Mouse (Mus musculus) left cerebral cortex, postnatal 36 days (tissue): ENCODE data around the gene Cdt1. TPM values are rescaled to one million over a fixed set of nuclear protein-coding genes. Genes with fewer than 3 reads are reported as not detected.
A peak's percentile ranks its signal among the peaks of the same experiment; 100 is the strongest.

Experiments used
- DNase-seq, 2 experiments: peaks; one replicate each; pipeline ENCODE4 v3.0.0; 2021 to 2022; ENCODE audit warnings: low spot score in 2 of 2, mixed read lengths in 1 of 2
- intact Hi-C: fragments of 180-260 bp; cut with DNase I; formaldehyde crosslinking; loops from one replicate; pipeline ENCODE4 v1.15.1; 2025
- total RNA-seq, 2 experiments: library from RNA; stranded (reverse); gene quantifications; 2 replicates each; pipeline ENCODE4 v1.2.3; 2021

The Cdt1 gene
- total RNA-seq, result 1 to 10 TPM; 1.8 to 3.5 TPM

DNA sequence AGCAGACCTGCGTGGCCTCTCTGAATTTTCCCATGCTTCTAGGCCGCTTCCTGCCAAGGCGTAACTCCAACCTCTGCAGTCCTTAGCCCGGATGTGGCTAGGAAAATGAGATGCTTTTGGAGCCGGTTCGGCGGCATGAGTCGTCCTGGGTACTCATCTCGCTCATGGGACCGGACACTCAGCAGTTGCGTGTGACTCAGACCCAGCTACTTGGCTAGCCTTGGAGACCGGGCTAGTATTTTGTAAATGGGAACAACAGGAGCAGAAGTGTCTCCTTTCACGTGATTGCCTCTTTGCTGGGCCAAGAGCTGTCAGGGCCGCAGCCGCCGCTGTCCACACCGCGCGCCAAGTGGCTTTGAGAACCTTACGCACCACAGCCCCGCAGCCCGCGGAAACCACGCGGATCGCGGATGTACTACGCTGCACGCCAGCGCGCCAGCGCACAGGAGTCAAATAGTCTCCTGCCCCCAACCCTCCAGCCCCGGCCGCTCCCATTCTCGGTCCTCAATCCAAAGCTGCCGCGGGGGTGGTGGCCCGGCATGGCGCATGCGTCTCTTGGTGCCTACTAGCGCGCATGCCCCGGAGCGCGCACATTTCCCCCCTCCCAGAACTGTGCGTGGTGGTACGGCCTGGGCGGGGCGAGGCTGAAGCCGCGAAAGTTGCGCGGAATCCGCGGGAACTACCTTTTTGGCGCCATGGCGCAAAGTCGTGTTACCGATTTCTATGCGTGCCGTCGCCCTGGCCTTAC lies at the start of gene Cdt1:
Gene Cdt1 (plus strand): TSS at position 655 of the 748 bp plus-strand sequence.
- intact Hi-C loops, result no loop called here
- DNase-seq, result peak; percentile 94 to 96

DNA sequence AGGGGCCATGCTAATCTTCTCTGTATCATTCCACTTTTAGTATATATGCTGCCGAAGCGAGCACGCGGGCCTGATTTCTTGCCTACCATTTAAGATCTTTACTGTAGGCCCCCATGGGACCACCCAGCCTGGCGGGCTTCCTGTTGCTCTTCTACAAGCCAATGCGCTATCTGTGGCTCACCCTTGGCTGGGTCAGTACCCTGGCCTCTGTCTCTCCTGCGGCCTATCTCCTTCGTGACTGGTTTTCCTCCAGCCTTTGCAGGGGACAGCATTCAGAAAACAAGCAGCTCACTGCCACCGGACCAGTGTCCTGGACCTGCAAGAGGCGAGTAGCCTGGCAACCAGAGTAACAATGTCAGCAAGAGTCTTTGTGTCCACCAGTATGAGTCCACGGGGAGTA lies 47.2 kb upstream of the Cdt1 start:
- no peak for DNase-seq
- intact Hi-C loops, result no loop called here

DNA sequence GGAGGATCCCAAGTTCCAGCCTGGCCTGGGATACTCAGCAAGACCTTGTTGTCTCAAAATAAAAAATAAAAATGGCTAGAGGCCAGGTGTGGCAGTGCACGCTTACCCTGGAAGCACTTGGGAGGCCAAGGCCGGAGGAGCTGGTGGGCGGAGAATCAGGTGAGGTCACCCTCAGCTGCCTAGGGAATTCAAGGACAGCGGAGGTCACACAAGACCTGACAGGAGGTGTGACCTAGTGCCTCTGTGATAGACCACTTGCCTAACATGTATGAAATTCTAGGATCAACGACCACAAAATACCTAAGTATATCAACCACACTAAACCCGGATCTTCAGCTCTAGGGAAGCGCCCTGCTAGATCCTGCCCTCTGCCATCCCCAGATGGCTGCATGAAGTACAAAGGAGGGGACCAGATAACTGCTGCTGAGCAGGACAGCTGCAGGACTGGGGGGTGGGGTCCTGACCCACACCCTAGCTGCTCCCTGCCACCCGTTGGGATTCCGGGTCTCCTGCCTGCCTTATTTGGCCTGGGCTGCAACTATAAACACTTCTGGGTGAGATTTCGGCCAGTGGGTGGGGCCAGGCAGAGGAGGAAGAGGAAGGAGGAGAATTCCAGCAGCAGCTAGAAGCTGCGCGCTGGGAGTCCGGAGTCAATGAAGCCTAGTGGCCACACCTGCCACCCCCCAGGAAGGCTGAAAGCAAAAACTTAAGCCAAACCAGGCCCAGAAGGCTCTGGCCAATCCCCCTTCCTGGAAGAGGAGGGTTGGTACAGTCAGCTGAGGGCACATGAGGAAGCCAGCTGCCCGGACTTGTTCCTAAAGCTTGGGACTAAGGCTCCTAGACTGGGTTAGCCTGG lies 44.8 kb upstream of the Cdt1 start:
- DNase-seq, result no peak
- intact Hi-C loops, result no loop called here

DNA sequence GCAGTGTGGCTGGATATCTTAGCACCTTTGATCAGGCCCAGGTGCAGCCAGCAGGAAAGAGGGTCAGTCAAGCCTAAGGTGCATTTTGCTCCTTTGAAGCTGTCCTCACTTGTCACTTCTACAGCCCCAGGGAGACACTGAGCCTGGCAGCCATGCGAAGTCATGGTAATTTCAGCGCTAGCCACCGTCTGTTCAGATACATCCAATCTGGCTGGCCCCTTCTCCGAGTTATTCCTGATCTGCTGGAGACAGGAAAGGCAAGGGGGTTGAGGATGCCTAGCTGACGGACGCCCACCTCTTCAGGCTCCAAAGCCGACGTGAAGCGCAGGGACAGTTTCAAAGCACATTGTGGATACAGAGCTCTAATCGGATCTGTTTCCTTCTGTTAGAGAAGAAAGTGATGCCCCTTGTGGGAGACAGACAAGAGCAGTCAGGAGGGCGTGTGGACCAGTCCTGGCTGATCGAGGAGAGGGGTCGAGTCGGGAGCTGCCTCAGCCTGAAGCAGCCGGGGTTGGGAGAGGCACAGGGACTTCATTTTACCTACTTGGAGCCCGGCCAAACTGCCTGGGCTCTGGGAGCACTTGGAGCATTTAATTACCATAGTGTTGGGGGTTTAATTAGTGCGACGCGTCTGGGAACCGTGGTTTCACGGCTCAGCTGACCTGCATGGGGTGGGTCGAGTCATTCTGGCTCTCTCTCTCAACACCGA lies 44.0 kb upstream of the Cdt1 start:
- DNase-seq, result peak; percentile 19 to 31
- intact Hi-C loops, result no loop called here

DNA sequence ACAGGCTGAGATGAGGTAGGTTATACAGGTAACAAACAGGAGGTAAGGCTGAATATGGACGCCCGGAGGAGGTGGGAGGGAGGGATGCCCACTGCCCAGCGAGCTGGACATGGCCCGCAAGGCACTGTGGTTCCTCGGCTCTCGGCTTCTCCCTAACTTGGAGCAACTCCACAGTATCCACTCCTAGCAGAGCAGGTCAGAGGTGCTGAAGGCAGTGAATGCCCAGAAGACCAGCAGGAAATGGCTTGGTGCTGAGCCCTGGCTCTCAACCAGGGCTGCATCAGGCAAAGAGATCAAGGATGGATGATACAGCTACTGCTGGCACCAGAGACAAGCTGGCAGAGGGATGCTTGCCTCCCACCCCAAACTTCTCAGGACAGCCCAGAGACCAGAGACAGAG lies 43.3 kb upstream of the Cdt1 start:
- intact Hi-C loops, result no loop called here

DNA sequence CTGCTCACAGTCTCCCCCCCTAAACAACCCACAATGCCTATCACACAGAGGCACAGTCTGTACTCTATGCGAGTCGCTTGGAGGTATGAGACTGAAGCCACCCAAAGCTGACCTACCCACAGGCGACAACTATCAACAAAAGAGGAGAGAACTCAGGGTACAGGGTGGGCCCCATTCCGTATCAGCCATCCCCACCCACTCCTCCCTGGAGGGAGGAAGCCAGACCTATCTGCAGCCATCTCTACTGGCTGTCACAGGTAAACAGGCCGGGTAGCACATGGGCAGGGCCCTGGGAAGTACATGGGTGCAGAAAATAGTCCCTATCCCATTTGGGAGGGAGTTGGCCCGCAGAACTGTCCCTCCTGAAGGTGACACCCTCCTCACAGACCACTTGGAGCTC lies 42.8 kb upstream of the Cdt1 start:
- intact Hi-C loops, result no loop called here
- DNase-seq, result no peak

More for the DNA sequence above, 43.3 kb upstream of the Cdt1 start:
- no peak for DNase-seq

DNA sequence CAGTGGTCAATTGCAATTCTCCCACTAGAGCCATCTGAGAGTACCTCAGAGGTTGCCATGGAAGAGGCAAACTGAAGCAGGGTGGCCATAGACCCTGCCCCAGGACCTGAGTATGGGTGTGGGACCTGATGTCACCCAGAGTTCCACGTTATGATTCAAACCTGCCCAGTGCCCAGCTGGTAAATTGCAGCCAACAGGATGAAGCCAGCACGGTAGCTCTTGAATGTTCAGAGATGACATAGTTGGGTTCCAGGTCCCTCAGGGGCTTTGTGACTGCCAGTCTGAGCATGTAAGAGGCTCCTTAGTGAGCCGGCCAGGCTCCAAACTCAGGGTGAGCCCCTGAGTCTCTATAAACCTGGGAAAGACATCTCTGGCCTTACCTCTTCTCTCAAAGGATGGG lies 41.7 kb upstream of the Cdt1 start:
- intact Hi-C loops, result no loop called here

DNA sequence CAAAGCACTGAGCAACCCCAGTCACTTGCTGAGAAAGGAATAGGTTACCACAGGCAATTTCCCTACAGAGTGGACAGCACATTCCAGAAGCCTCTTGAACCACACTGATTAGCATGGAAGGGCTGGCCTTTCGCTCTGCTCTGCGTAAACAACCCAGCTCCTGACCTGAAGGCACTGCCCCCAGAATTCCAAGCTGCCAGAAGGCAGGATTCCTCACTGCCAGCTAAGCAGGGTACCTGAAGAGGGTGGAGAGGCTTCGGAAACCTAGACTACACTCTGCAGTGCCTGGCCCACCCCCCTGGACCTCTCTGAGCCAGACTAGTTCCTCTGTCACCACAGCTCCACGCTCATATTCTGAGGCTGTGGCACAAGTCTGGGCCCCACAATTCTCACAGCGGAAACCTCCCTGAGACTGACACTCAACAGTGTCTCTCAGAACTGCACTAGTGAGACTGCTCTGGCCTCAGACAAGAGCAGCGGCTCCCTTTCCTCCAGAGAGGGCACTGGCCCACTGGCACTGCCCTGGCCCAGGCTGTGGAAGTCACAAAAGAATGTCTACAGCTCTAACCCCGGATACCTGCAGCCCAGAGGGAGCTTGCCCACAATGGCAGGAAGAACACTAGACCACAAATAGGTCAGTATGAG lies 41.2 kb upstream of the Cdt1 start:
- no peak for DNase-seq
- intact Hi-C loops, result no loop called here

More for the DNA sequence above, 41.7 kb upstream of the Cdt1 start:
- no peak for DNase-seq

DNA sequence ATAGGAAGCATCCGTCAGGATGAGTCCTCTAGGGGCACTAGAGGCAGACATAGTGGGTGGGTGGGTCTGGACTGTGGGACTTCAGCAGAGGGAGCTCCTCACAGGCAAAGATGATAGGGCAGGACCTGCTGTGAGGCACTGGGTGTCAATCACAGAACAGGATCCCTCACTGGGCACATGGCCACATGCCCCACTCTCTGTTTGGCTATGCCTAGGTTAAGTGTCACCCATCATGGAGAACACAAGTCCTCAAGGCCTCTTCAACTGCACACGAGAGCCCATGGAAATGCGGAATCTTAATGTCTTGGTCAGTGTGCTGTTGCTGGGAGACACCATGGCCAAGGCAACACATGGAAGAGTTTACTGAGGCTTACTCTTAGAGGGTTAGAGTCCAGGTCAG lies 39.9 kb upstream of the Cdt1 start:
- intact Hi-C loops, result no loop called here
- no peak for DNase-seq

DNA sequence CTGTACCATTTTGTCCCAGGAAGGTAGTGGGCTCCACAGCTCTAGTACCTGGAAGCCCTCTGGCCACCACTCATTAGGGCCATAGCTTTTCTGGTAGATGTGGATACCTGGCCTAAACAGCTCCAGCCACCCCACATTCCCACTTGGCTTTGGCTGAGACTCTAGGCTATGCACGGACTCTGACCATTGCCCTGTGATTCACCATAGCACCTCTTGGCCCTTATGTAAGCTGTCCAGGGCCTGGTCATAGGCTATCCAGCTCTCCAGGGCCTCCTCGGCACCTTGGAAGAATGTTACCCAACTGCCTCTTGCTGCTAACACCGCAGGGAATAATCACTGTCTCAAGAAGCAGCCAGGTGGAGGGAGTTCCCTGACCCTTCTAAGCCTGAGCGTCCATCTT lies 38.7 kb upstream of the Cdt1 start:
- intact Hi-C loops, result no loop called here
- DNase-seq, result no peak

DNA sequence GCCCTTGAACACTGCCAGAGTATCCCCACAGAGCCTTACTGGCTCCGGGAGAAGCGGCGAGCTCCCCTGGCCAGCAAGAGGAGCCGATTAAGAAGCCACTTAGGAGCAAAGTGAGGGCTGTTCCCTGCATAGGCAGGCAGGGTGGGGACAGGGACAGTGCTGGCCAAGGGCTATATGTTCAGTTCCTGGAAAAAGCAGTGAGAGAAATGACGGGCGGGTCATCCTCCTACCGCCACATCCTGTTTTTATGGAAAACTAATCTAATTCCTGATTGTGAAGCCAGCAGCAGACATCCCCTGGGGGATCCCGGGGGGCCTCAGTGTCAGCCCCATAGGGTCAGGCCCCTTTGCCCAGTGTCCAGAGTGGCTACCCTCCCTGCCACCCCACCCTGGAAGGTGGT lies 36.5 kb upstream of the Cdt1 start:
- DNase-seq, result no peak
- intact Hi-C loops, result no loop called here

DNA sequence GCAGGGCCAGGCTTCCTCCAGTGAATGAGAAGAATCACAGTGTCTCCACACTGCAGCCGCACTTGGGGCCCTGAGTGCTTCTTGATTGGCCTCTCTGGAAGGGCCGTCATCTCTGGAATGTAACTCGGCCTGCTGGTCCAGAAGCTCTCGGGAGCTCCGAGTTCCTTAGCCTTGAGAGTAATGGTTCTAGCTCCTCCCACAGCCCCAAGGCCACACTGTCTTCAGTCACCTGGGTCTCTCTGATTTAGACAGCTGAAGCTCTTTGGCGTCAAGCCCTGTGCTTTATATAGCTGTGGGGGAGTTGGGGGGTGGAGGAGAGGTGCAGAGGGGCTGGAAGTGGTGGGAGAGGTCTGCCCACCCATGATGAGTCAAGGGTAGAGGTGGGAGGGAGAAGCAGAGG lies 30.8 kb upstream of the Cdt1 start:
- DNase-seq, result no peak
- intact Hi-C loops, result no loop called here

DNA sequence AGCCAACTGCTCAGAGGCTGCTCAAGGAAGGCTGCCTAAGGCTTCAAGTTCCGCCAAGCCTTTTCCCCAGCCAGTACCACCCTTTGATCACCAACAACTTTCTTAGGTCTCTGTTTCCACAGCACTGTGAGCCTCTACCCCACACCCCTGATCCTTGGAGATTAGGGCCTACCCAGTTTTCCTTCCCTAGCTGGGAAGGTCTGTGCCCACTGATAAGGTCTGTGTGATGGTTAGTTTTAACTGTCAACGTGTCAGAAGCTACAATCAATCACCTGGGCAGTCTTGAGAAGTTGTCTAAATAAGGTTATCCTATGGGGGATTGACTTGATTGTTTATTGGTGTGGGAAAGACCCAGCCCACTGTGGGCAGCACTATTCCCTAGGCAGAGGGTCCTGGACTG lies 30.0 kb upstream of the Cdt1 start:
- intact Hi-C loops, result no loop called here
- DNase-seq, result no peak

DNA sequence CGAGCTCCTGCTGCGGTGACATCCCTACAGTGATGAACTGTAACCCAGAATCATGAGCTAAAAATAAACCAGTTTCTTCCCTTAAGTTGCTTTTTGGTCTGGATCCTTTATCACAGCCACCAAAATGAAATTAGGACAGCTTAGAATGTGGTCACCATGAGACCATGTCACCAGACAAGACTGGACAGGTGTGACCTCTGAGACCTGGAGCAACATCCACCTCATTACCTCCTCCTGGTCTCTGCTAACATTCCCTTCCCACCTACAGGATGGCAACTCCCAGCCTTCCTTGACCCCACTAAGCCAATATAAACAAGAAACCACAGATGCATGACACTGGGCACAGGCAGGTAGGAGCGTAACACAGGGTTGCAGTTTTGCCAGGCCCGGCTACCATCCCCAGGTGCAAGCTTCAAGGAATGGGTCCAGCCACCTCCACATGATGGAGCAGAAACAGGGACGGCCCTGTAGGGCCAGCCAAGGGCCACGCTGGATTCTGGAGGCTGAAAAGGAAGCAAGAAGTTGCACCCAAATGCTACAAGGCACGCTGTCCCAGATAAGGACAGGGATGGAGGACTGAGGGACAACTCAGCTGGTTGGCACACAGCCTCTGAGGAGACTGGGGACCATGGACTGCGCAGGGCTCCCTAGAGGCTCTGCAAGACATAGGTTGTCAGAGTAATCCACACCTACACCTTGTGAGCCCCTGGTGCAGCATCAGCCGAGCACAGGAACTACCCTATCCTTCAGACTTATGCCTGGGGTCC lies 29.3 kb upstream of the Cdt1 start:
- intact Hi-C loops, result no loop called here
- DNase-seq, result no peak

DNA sequence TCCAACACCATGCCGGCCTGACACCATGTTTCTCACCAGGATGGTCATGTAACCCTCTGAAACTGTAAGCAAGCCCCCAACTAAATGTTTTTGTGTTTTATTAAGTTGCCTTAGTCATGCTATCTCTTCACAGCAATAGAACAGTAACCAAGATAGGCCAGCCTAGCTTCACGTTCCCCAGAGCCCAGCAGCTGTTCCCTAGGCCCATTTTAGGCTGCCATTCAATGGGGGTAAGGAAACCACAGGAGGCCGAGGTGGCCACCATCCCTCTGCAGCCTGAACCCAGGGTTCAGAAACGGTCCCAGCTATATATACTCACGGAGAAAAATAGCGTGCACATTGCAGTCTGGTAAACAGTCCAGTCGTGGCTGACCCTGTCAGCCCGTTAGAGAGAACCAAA lies 23.7 kb upstream of the Cdt1 start:
- intact Hi-C loops, result no loop called here
- no peak for DNase-seq

DNA sequence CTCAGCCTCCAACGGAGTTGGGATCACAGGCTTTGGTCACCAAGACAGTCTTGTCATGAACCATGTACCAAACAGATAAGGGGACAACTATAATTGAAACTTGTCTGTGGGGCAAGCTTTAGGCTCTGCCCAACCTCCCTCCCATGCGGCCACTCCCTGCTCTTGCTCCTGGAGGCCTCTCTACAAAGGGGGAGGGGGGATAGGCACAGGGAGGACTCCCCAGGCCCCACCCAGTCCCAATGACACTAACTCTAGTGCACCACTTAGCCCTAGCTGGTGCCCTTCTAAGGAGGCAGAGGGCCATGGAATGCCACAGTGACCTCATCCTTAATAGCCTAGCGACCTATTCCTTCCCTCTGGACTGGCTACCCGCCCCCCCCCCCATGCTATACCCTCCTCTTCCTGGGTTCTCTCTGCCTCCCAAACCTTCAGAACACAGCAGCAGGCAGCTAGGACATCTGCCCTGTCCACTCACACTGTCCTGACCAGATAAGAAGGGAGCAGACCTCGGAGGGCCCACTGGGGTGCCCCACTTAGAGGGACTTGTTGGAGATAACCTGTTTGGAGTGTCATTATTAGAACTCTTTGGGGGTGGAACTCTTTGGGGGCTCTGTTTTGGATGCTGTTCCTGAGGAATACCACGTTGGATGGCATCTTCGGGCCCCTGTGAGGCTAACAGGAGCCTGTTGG lies 21.6 kb upstream of the Cdt1 start:
- intact Hi-C loops, result no loop called here
- no peak for DNase-seq

DNA sequence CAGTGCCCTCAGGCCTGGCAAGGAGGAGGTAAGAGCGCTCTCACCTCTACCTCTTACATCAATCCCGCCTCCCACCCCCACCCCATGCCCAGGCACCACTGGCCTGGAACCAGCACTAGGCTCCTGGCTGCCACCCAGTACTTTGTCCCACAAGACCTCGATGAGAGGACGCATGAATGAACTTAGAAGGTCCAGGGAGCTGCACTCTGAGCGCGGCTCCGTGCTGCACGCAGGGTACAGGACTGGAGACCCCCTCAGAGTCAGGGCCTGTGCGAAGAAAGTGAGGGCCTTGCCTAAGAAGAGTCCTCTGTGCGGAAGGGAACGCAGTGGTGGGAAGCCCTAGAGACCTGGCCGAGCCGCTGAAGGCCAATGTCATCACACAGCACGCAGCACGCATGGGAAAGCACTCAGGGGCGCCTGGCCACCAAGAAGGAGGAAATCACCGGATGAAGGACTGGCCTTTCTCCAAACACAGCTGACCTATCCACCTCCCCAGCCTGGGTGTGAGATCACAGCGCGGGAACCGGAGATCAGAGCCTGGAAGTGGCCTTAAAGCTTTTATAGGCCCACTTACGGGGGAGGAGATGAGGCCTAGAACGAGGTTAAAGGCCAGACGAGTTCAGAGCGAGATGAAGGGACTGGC lies 20.9 kb upstream of the Cdt1 start:
- DNase-seq, result no peak
- intact Hi-C loops, result no loop called here

DNA sequence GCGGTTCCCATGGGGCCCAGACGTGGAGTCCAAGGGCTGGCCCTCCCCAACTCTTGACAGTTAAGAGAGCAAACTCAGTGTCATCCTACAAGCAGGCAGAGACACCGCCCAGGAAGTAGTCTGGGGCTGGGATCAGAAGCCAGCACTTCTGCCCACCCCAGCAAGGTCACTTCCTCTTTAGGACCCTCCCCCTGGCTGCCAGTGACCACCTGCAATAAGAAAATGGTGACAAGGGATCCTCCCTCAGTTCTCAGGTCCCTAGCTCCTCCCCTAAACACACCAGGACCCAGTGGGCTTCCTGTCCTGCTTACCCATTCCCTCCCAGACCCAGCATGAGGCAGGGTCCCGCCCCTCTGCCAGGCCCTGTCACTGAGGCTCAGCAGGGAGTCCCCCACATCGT lies 20.0 kb upstream of the Cdt1 start:
- intact Hi-C loops, result no loop called here
- no peak for DNase-seq
